Mouse (Mus musculus): ENCODE measurements around the gene Taf6l.

GRCm38 (mm10) chr19:8830664-8831063 is 44.4 kb upstream of the Taf6l start:
- TF ChIP-seq CTCF (IDR thresholded peaks at IDR 0.05; ENCODE audit: borderline replicate concordance, insufficient read depth, low read depth, low read length) (no peak), POLR2A (IDR thresholded peaks at IDR 0.05; ENCODE audit: borderline replicate concordance, insufficient read depth, low read length) (no peak)

Data from cerebellum, adult 2 months (tissue).